Mouse (Mus musculus) brain, embryonic 14.5 days (tissue): ENCODE results near the gene Adam12.

ENCODE experiments used
- CTCF ChIP-seq: fragments of 200-500 bp; IDR thresholded peaks from 2 replicates; pipeline ENCODE4 v1.5.1; 2012; ENCODE audit warnings: inconsistent platforms, mild to moderate bottlenecking, moderate library complexity, borderline replicate concordance; ENCODE audit not compliant: insufficient read depth, insufficient read length; ENCODE audit errors: extremely low read depth
- POLR2A ChIP-seq: fragments of 200-500 bp; IDR thresholded peaks from 2 replicates; pipeline ENCODE4 v1.6.1; 2012; ENCODE audit warnings: mild to moderate bottlenecking, inconsistent platforms, borderline replicate concordance; ENCODE audit not compliant: poor library complexity, insufficient read depth, insufficient read length, severe bottlenecking; ENCODE audit errors: extremely low read depth

- TF ChIP-seq CTCF (no peak), POLR2A (no peak)
Measured at GRCm38 (mm10) chr7:133888926-133889920, 342.7 kb downstream of the Adam12 start.
